Mouse (Mus musculus) myocyte (in vitro differentiated cells): ENCODE measurements around the gene Syne2.

Experiments
- CEBPB ChIP-seq: IDR thresholded peaks from 2 replicates; pipeline ENCODE4 v1.6.1; 2011; ENCODE audit warnings: mild to moderate bottlenecking, moderate library complexity; ENCODE audit not compliant: poor library complexity, insufficient read depth, severe bottlenecking
- E2F4 ChIP-seq: IDR thresholded peaks from one replicate; pipeline ENCODE4 v1.6.1; 2011; ENCODE audit warnings: mild to moderate bottlenecking, control low read depth, moderate library complexity; ENCODE audit not compliant: insufficient read depth
- MAX ChIP-seq: IDR thresholded peaks from one replicate; pipeline ENCODE4 v1.6.1; 2011; ENCODE audit warnings: low read depth, mild to moderate bottlenecking, control low read depth
- POLR2A ChIP-seq: IDR thresholded peaks from one replicate; pipeline ENCODE4 v1.6.1; 2011; ENCODE audit warnings: low read depth, mild to moderate bottlenecking, control low read depth, moderate library complexity; ENCODE audit not compliant: insufficient read length
- TCF12 ChIP-seq: IDR thresholded peaks from one replicate; pipeline ENCODE4 v1.6.1; 2011; ENCODE audit warnings: mild to moderate bottlenecking, control low read depth; ENCODE audit not compliant: poor library complexity, insufficient read depth, severe bottlenecking
- TCF3 ChIP-seq: IDR thresholded peaks from one replicate; pipeline ENCODE4 v1.6.1; 2011; ENCODE audit warnings: low read depth, control low read depth; ENCODE audit not compliant: insufficient read length
- USF1 ChIP-seq: IDR thresholded peaks from one replicate; pipeline ENCODE4 v1.6.1; 2011; ENCODE audit warnings: low read depth, mild to moderate bottlenecking, control low read depth, moderate library complexity

DNA sequence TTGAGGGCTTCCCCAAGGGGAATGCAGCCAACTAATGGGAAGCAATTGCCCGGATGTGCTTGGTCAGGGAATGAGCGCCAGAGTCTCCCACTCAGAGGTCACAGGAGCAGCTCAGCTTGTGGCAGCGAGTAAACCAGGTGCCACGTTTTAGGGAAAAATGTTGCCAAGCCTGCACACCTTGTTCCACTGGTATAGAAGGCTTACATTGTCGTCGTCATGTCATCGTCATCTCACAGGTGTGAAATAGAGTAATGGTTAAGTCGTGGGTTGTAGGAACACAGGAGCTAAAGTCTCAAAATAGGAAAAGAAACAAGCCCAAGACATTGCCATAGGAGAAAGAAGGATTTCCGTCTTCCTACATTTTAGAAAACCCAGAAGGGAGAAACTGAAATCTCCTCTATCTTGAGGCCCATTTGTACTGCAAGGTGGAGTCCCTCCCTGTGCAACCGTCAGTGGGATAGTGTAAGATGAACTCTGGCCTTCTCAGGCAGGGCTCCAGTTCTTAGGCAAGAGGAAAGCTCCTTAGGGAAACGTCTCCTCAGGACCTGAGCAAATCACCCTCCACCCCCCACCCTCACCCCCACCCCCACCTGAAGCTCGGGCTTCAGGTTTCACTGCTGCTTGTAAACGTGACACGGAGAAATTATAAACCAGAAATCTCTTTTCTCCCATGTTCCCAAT lies 263.1 kb downstream of the Syne2 start:
- no peak for TF ChIP-seq POLR2A
- no peak for TF ChIP-seq USF1
- no peak for TF ChIP-seq MAX
- TF ChIP-seq TCF12: no peak
- TF ChIP-seq CEBPB: no peak
- TF ChIP-seq E2F4: no peak
- TF ChIP-seq TCF3: no peak
